Mouse (Mus musculus): ENCODE measurements at regions not wholly inside any gene's neighbourhood (a gene's known extent, or its start where the extent isn't known, plus 50 kb on each side); places are given as distances from the start of the nearest gene placed in this dataset.

DNA sequence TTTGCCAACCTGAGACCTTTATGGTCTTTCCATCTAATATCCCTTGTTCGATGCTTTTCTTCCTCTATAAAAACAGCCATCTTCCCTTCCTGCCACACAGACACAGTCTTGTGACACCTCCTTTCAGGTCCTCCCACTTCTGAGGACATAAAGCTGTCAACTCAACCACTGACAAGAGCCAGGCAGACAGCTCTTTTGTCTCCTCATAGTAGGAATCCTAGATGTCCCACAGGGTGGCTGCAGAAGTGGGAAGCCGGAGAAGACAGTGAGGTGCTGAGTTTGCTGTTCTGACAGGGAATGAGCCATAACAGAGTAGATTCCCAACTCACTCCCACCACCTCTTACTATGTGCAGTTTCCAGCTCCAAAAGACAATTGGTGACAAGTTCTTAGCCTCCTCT lies 358.4 kb downstream of the Pmp22 start:
- Histone ChIP-seq H3K4me3 (ENCODE audit: low read depth, low read length) (no peak overlapping the region), H3K4me2 (replicated peaks; ENCODE audit: low read depth) (no peak overlapping the region), H3K36me3 (ENCODE audit: control insufficient read depth, insufficient read depth) (no peaks in the 10 kb centered on the region), H3K27ac (ENCODE audit: low read depth, low read length) (no peak overlapping the region), H3K27me3 (replicated peaks; ENCODE audit: control insufficient read depth, insufficient read depth, low read length) (no peaks in the 10 kb centered on the region), H3K9ac (ENCODE audit: low read depth, low read length) (no peak overlapping the region), H3K4me1 (replicated peaks; ENCODE audit: control insufficient read depth, insufficient read depth, low read length) (no peaks in the 10 kb centered on the region), H3K9me3 (ENCODE audit: control insufficient read depth) (no peaks in the 10 kb centered on the region)
- 47% methylated on average over 2 of the region's 2 CpGs for WGBS
- ATAC-seq = no peak
- TF ChIP-seq CTCF (IDR thresholded peaks at IDR 0.05; ENCODE audit: low read depth) = no peak

DNA sequence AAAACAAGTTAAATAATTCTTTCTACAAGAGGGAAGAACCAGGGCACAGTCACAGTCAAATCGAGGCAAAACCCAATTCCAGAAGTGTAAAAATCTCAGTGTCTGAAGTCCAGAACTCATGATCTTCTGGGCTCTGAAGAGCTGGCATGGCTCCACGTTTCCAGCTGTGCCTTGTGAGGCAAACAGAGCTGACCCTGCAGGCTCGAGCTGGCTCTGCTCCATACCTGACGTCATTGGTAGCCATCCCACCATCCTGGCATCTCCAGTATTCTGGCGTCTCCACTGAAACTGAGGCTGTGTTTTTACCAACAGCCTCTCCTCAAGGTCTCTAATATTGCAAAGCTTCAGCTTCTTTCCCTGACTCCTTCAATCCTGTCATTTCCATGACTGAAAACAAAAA lies 373.4 kb downstream of the Pmp22 start:
- Histone ChIP-seq H3K27me3 (replicated peaks; ENCODE audit: control insufficient read depth, insufficient read depth, low read length) (no peaks in the 10 kb centered on the region), H3K4me2 (replicated peaks; ENCODE audit: low read depth) (no peak overlapping the region), H3K27ac (ENCODE audit: low read depth, low read length) (no peak overlapping the region), H3K9ac (ENCODE audit: low read depth, low read length) (no peak overlapping the region), H3K9me3 (ENCODE audit: control insufficient read depth) (no peaks in the 10 kb centered on the region), H3K4me3 (ENCODE audit: low read depth, low read length) (no peak overlapping the region), H3K36me3 (ENCODE audit: control insufficient read depth, insufficient read depth) (no peaks in the 10 kb centered on the region), H3K4me1 (replicated peaks; ENCODE audit: control insufficient read depth, insufficient read depth, low read length) (no peaks in the 10 kb centered on the region)
- no peak for ATAC-seq
- WGBS = 60% methylated on average over 5 of the region's 5 CpGs
- no peak for TF ChIP-seq CTCF (IDR thresholded peaks at IDR 0.05; ENCODE audit: low read depth)

DNA sequence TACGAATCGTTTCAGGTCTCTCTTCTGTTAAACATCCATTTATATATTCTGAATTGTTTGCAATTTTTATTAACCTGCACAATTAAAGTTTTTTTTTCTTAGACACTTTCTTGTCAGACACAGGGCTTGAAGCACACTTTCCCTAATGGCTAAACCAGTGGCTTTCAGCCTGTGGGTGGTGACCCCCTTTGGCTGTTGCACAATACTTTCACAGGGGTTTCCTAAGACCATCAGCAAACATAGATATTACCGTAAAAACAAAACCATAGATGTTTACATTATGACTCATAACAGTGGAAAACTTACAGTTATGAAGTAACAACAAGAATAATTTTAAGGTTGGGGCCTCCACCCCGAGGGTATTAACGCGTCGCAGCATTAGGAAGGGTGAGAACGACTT lies 378.6 kb downstream of the Pmp22 start:
- Histone ChIP-seq H3K4me3 (ENCODE audit: low read depth, low read length) (no peak overlapping the region), H3K27me3 (replicated peaks; ENCODE audit: control insufficient read depth, insufficient read depth, low read length) (no peaks in the 10 kb centered on the region), H3K4me2 (replicated peaks; ENCODE audit: low read depth) (no peak overlapping the region), H3K4me1 (replicated peaks; ENCODE audit: control insufficient read depth, insufficient read depth, low read length) (no peaks in the 10 kb centered on the region), H3K9ac (ENCODE audit: low read depth, low read length) (no peak overlapping the region), H3K9me3 (ENCODE audit: control insufficient read depth) (no peaks in the 10 kb centered on the region), H3K36me3 (ENCODE audit: control insufficient read depth, insufficient read depth) (no peaks in the 10 kb centered on the region), H3K27ac (ENCODE audit: low read depth, low read length) (no peak overlapping the region)
- 85% methylated on average over 8 of the region's 8 CpGs for WGBS
- no peak for TF ChIP-seq CTCF (IDR thresholded peaks at IDR 0.05; ENCODE audit: low read depth)
- no peak for ATAC-seq

DNA sequence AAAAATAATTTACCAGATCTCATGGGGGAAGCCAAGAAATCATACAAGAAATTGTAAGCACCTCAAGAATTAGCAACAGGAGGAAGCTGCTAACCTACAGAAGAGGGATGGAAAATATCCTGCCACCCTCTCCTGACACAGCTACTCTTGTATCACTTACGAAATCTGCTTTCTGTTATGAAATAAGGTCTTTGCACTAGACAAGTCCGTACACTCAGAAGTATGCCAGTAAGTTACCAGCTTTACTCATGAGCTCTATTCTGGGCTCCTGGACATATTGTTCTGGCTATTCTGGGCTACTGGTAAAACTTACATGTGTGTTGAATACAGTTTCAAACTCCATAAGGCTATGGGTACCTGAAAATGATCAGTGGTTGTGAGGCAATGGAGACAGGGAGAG lies 379.9 kb downstream of the Pmp22 start:
- Histone ChIP-seq H3K4me3 (ENCODE audit: low read depth, low read length) (no peak overlapping the region), H3K9me3 (ENCODE audit: control insufficient read depth) (no peaks in the 10 kb centered on the region), H3K36me3 (ENCODE audit: control insufficient read depth, insufficient read depth) (no peaks in the 10 kb centered on the region), H3K4me1 (replicated peaks; ENCODE audit: control insufficient read depth, insufficient read depth, low read length) (no peaks in the 10 kb centered on the region), H3K27me3 (replicated peaks; ENCODE audit: control insufficient read depth, insufficient read depth, low read length) (no peaks in the 10 kb centered on the region), H3K4me2 (replicated peaks; ENCODE audit: low read depth) (no peak overlapping the region), H3K9ac (ENCODE audit: low read depth, low read length) (no peak overlapping the region), H3K27ac (ENCODE audit: low read depth, low read length) (no peak overlapping the region)
- no peak for TF ChIP-seq CTCF (IDR thresholded peaks at IDR 0.05; ENCODE audit: low read depth)
- ATAC-seq = no peak
- WGBS = 95% methylated on average over 2 of the region's 2 CpGs

DNA sequence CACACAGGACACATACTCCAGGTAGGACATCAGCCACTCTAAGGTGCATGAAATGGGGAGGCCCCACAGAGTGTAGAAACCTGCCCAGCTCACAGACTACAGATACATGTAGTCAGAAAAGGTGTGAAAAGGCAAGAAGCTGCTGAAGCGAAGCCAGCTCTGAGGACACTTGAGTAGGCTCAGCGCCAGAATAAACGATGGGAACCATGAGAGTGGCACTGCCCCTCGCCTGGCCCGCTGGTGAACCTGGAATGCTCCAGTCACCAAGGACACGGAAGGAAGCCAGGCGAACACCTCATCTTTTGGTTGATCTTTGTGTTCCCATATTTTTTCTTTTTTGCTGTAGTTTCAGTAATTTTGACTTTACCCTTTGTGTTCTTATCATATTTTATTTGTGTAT lies 381.8 kb downstream of the Pmp22 start:
- no peaks in the 10 kb centered on the region for H3K9me3 ChIP-seq (ENCODE audit: control insufficient read depth)
- no peaks in the 10 kb centered on the region for H3K36me3 ChIP-seq (ENCODE audit: control insufficient read depth, insufficient read depth)
- H3K27me3 ChIP-seq (replicated peaks; ENCODE audit: control insufficient read depth, insufficient read depth, low read length) = no peaks in the 10 kb centered on the region
- ATAC-seq = no peak
- no peak overlapping the region for H3K27ac ChIP-seq (ENCODE audit: low read depth, low read length)
- H3K9ac ChIP-seq (ENCODE audit: low read depth, low read length) = no peak overlapping the region
- WGBS = 90% methylated on average over 7 of the region's 7 CpGs
- no peak overlapping the region for H3K4me3 ChIP-seq (ENCODE audit: low read depth, low read length)
- no peaks in the 10 kb centered on the region for H3K4me1 ChIP-seq (replicated peaks; ENCODE audit: control insufficient read depth, insufficient read depth, low read length)
- no peak for TF ChIP-seq CTCF (IDR thresholded peaks at IDR 0.05; ENCODE audit: low read depth)
- no peak overlapping the region for H3K4me2 ChIP-seq (replicated peaks; ENCODE audit: low read depth)

DNA sequence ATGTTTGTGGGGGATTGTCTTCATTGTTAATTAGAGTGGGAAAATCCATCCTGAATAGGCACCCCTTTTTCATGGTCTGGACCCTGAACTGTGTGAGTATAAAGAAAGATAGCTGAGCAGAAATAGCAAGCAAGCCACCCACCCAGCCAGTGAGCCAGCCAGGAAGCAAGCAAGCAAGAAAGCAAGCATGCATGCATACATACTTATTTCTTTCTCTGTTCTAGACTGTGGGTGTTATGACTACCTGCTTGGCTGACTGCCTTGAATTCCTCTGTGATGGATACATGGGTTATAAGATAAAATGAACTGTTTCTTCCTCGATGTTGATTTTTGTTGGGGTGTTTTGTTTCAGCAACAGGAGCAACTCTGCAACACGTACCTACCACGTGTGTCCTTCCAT lies 385.8 kb downstream of the Pmp22 start:
- no peak for ATAC-seq
- H3K36me3 ChIP-seq (ENCODE audit: control insufficient read depth, insufficient read depth) = no peaks in the 10 kb centered on the region
- no peak overlapping the region for H3K27ac ChIP-seq (ENCODE audit: low read depth, low read length)
- no peaks in the 10 kb centered on the region for H3K9me3 ChIP-seq (ENCODE audit: control insufficient read depth)
- H3K27me3 ChIP-seq (replicated peaks; ENCODE audit: control insufficient read depth, insufficient read depth, low read length) = no peaks in the 10 kb centered on the region
- no peak for TF ChIP-seq CTCF (IDR thresholded peaks at IDR 0.05; ENCODE audit: low read depth)
- no peak overlapping the region for H3K9ac ChIP-seq (ENCODE audit: low read depth, low read length)
- no peak overlapping the region for H3K4me2 ChIP-seq (replicated peaks; ENCODE audit: low read depth)
- no peak overlapping the region for H3K4me3 ChIP-seq (ENCODE audit: low read depth, low read length)
- H3K4me1 ChIP-seq (replicated peaks; ENCODE audit: control insufficient read depth, insufficient read depth, low read length) = no peaks in the 10 kb centered on the region
- 95% methylated on average over 3 of the region's 3 CpGs for WGBS

DNA sequence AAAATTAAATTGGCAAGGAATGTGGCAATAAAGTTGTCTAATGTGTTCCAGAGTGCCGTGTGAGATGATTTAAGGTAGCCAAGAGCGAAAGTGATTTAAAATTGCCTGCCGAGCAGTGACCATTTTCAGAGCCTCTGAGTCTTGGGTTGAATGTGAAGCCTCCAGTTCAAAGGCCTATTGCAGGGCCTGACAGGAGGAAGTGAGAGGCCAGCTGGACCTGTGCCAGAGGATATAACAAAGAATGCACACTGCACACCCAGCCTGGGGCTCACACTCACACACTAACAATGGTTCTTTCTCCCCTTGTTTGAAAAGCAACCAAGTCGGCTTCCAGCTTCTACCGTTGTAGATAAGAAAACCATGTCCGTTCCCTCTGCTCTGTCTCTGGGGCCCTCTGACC lies 390.1 kb downstream of the Pmp22 start:
- no peaks in the 10 kb centered on the region for H3K4me1 ChIP-seq (replicated peaks; ENCODE audit: control insufficient read depth, insufficient read depth, low read length)
- WGBS = 33% methylated on average over 6 of the region's 6 CpGs
- no peak overlapping the region for H3K9ac ChIP-seq (ENCODE audit: low read depth, low read length)
- ATAC-seq = no peak
- no peak overlapping the region for H3K27ac ChIP-seq (ENCODE audit: low read depth, low read length)
- H3K27me3 ChIP-seq (replicated peaks; ENCODE audit: control insufficient read depth, insufficient read depth, low read length) = no peaks in the 10 kb centered on the region
- H3K9me3 ChIP-seq (ENCODE audit: control insufficient read depth) = no peaks in the 10 kb centered on the region
- no peak for TF ChIP-seq CTCF (IDR thresholded peaks at IDR 0.05; ENCODE audit: low read depth)
- H3K4me2 ChIP-seq (replicated peaks; ENCODE audit: low read depth) = no peak overlapping the region; the same call in 1 of the 2 replicates
- no peak overlapping the region for H3K4me3 ChIP-seq (ENCODE audit: low read depth, low read length)
- H3K36me3 ChIP-seq (ENCODE audit: control insufficient read depth, insufficient read depth) = no peaks in the 10 kb centered on the region

All from intestine, postnatal 0 days (tissue).